In genomic region chr4:155148910-155149698, GRCm38 (mm10) we compare ENCODE assay signal across 9 mouse cellular contexts.
DNase-seq lines count a peak whose midpoint lies in the region; ATAC-seq and TF ChIP-seq lines count a peak whose summit lies in the region.
"Had no signal": no experiment of that assay in that cellular context is flagged by ENCODE, and none has a peak within 500 bp of the region (broad histone marks: within the 10 kb centered on the region; RNA-seq: fewer than 3 reads in every experiment).

No protein-coding gene starts in this region.

- no peak overlapping the region for H3K27ac ChIP-seq in hindbrain, embryonic 13.5 days
- H3K27ac ChIP-seq in hindbrain, embryonic 16.5 days (ENCODE audit: low read depth, low read length): no peak overlapping the region
- peak overlapping the region; percentile 89 for H3K27ac ChIP-seq in kidney, postnatal 0 days
- no peak overlapping the region for H3K27ac ChIP-seq in liver, embryonic 12.5 days

- H3K9ac ChIP-seq in hindbrain, embryonic 13.5 days: peak overlapping the region; percentile 24; the same call in 1 of the 2 replicates
- no peak overlapping the region for H3K9ac ChIP-seq in hindbrain, embryonic 16.5 days (ENCODE audit: low read depth, low read length)
- H3K9ac ChIP-seq in kidney, postnatal 0 days (ENCODE audit: low read depth, low read length): no peak overlapping the region
- no peak overlapping the region for H3K9ac ChIP-seq in liver, embryonic 12.5 days

- ATAC-seq in hindbrain, embryonic 13.5 days (ENCODE audit: low FRiP score): no peak
- ATAC-seq in hindbrain, embryonic 16.5 days: no peak
- peak; percentile 35 for ATAC-seq in kidney, postnatal 0 days (replicated peaks; ENCODE audit: low FRiP score, low read depth)
- ATAC-seq in inflammation-experienced regulatory T-cells, adult 6 months: no peak
- ATAC-seq in liver, embryonic 12.5 days: no peak
- ATAC-seq: Patski had no signal

- no peaks in the 10 kb centered on the region for H3K9me3 ChIP-seq in hindbrain, embryonic 13.5 days
- H3K9me3 ChIP-seq in hindbrain, embryonic 16.5 days (ENCODE audit: control insufficient read depth, low read length): no peaks in the 10 kb centered on the region
- H3K9me3 ChIP-seq in kidney, postnatal 0 days (replicated peaks; ENCODE audit: low read length): no peaks in the 10 kb centered on the region
- no peaks in the 10 kb centered on the region for H3K9me3 ChIP-seq in liver, embryonic 12.5 days (replicated peaks)

- 75% methylated on average over 8 of the region's 8 CpGs for WGBS in hindbrain, embryonic 13.5 days
- WGBS in hindbrain, embryonic 16.5 days: 66% methylated on average over 8 of the region's 8 CpGs
- 58% methylated on average over 8 of the region's 8 CpGs for WGBS in kidney, postnatal 0 days
- 66% methylated on average over 8 of the region's 8 CpGs for WGBS in liver, embryonic 12.5 days (ENCODE audit: insufficient replicate concordance)

- no peak for TF ChIP-seq CTCF in kidney, postnatal 0 days (IDR thresholded peaks at IDR 0.05; ENCODE audit: low read depth)

- H3K36me3 ChIP-seq in hindbrain, embryonic 13.5 days: peaks cover 3% of the 10 kb centered on the region
- H3K36me3 ChIP-seq in hindbrain, embryonic 16.5 days (ENCODE audit: control insufficient read depth, insufficient read depth, low read length): 0 out of 2 replicates have a peak, but pooled peaks cover 4% of the 10 kb centered on the region
- H3K36me3 ChIP-seq in kidney, postnatal 0 days (ENCODE audit: insufficient read depth, low read length): no peaks in the 10 kb centered on the region
- no peaks in the 10 kb centered on the region for H3K36me3 ChIP-seq in liver, embryonic 12.5 days

- DNase-seq in gastrocnemius, postnatal 4 days (ENCODE audit: low spot score in 2 of 2): peak; percentile 59 to 78
- DNase-seq in kidney, postnatal 0 days (ENCODE audit: low spot score): peak; percentile 47
- DNase-seq in ovary, postnatal 14 days (ENCODE audit: low spot score): peak; percentile 63
- DNase-seq in neural tube, embryonic 10.5 days (ENCODE audit: extremely low spot score, low spot score): no peak

- H3K27me3 ChIP-seq in hindbrain, embryonic 13.5 days: peaks cover 10% of the 10 kb centered on the region
- no peaks in the 10 kb centered on the region for H3K27me3 ChIP-seq in hindbrain, embryonic 16.5 days (replicated peaks; ENCODE audit: control insufficient read depth, insufficient read depth, low read length)
- no peaks in the 10 kb centered on the region for H3K27me3 ChIP-seq in kidney, postnatal 0 days (ENCODE audit: insufficient read depth, low read length)
- H3K27me3 ChIP-seq in liver, embryonic 12.5 days (replicated peaks): peaks cover 59% of the 10 kb centered on the region
- H3K27me3 ChIP-seq: Patski had no signal

- no peak overlapping the region for H3K4me3 ChIP-seq in hindbrain, embryonic 13.5 days
- no peak overlapping the region for H3K4me3 ChIP-seq in hindbrain, embryonic 16.5 days (ENCODE audit: low read length)
- H3K4me3 ChIP-seq in kidney, postnatal 0 days (replicated peaks; ENCODE audit: low read depth, low read length): no peak overlapping the region
- no peak overlapping the region for H3K4me3 ChIP-seq in liver, embryonic 12.5 days

- H3K4me1 ChIP-seq in hindbrain, embryonic 13.5 days (replicated peaks): peaks cover 44% of the 10 kb centered on the region
- H3K4me1 ChIP-seq in hindbrain, embryonic 16.5 days (ENCODE audit: control insufficient read depth, insufficient read depth, low read depth, low read length): peaks cover 26% of the 10 kb centered on the region
- peaks cover 41% of the 10 kb centered on the region for H3K4me1 ChIP-seq in kidney, postnatal 0 days (replicated peaks; ENCODE audit: insufficient read depth, low read length)
- H3K4me1 ChIP-seq in liver, embryonic 12.5 days: peaks cover 38% of the 10 kb centered on the region

- H3K4me2 ChIP-seq in hindbrain, embryonic 13.5 days: no peak overlapping the region
- H3K4me2 ChIP-seq in hindbrain, embryonic 16.5 days (ENCODE audit: low read length): no peak overlapping the region
- H3K4me2 ChIP-seq in kidney, postnatal 0 days (ENCODE audit: low read length): no peak overlapping the region
- H3K4me2 ChIP-seq in liver, embryonic 12.5 days: no peak overlapping the region
